Mouse (Mus musculus) adrenal gland, adult 8-10 months (tissue): Measurements from ENCODE around the gene Phkg1. TPM values are rescaled to one million over a fixed set of nuclear protein-coding genes. Genes with fewer than 3 reads are reported as not detected.
"Not testable (repeated sequence)": the region's sequence is repeated elsewhere in the genome, so short reads cannot be mapped to it uniquely, and the experiment has no call there.

Experiments
- DNase-seq: peaks from one replicate; pipeline ENCODE4 v3.0.0; 2022
- total RNA-seq, 4 experiments: library from RNA; stranded (reverse); gene quantifications; 2 replicates each; pipeline ENCODE4 v1.2.4; 2022

Gene Phkg1
- total RNA-seq, 4 experiments from 2014 or later = 0.49 to 2.6 (median 1.1) TPM

- no peak for DNase-seq
Observed at GRCm38 (mm10) chr5:129907775-129908174, 9.4 kb upstream of the Phkg1 start.

DNA sequence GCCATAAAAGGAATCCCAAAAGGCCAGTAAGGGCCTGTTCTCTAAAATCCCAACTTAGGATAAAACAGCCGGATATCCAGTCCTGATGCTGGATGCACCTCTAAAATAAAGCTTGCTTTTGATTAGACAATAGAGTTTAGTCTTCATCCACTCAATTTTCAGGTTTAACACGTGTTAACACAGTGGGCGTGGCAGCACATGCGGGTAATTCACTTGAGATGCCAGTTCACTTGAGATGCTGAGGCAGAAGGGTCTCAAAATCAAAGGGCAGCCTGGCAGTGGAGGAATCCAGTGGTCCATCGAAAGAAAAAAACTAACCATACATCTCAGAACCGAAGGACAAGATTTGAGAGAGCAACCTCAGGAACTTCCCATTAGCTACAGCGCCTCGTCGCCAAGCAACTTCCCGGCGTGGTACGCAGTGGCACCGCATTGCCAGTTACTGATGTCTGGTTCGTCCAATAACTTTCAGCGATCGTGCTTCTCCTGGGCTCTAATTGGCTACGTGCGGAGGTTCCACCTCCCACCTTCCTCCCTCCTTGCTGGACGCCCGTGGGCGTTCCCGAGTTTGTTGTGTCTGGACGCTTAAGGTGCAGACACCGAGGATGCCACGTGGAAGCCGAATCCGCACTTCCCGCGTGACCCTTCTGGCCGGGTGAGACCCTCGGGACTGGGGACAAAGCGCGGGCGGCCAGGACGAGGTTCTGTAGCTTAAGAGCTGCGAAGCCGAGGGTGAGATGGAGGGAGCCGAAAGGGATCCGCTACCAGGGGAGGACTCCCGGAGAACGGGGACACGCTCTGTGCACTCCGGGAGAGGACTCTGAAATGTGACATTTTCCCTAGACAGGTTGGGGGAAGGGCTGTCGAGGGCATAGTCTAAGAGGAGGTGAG, 2.9 kb downstream of the Phkg1 start, which contains the start of gene Zbed5:
Gene Zbed5, plus strand, starts transcription at position 526 of the 891 bp plus-strand sequence.
- peak; percentile 86 for DNase-seq

- not testable (repeated sequence) for DNase-seq
Observed at GRCm38 (mm10) chr5:129890390-129890789, 8.0 kb downstream of the Phkg1 start.

GRCm38 (mm10) chr5:129886911-129887636, 11.3 kb downstream of the Phkg1 start, which contains the start of gene Chchd2:
Chchd2 (minus strand) TSS chr5:129887470.
- peak; percentile 95 for DNase-seq

DNA sequence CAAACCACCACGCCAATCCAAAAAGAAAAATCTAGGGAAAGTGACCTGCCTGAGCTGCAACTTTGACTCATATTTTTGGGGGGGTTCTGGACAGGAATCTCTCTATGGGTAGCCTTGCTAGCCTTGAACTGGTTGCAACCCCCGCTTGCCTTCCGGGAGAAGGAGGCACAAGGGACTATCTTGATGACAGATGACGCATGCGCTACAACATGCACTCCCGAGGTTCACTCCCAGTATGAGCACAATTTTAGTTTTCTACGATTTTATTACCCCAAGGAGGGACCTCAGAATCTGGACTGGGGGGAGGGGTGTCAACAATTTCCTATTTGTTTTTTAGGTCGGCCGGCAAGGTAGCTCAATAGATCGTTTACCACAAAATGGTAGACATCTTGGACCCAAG, 12.1 kb downstream of the Phkg1 start:
- DNase-seq = peak; percentile 47

DNA sequence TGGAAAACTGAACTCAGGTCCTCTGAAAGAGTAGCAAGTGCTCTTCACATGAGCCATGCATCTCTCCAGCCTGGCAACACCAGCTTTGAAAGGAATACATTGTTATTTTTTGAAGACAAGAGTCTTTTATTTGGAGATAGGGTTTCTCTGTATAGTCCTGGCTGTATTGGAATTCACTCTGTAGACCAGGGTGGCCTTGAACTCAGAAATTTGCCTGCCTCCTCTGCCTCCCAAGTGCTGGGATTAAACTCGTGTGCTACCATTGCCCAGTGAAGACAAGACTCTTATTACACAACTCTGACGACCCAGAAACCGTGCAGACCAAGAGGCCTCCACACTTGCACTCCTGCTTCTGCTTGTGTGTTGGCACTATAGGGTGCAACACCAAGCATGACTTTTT, 18.5 kb downstream of the Phkg1 start:
- DNase-seq = no peak

- peak; percentile 88 for DNase-seq
Observed at GRCm38 (mm10) chr5:129878946-129879345, 19.4 kb downstream of the Phkg1 start.

- DNase-seq = no peak
Observed at GRCm38 (mm10) chr5:129877731-129878455, 20.5 kb downstream of the Phkg1 start.

DNA sequence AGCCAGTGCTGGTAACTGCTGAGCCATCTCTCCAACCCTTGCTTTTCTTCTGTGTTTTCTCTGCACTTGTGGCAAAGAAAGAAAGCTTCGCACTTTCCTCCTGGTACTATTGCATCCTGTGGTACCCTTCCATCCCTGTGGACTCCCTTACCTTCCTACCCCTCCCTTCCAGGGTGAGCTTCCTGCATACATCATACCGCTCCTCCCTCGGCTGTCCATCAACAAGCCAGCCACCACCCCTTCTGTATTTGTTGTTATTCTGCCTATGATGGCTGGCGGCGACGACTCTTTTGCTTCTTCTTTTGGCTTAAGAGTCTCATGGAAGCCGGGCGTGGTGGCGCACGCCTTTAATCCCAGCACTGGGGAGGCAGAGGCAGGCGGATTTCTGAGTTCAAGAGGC, 23.3 kb downstream of the Phkg1 start:
- no peak for DNase-seq

DNA sequence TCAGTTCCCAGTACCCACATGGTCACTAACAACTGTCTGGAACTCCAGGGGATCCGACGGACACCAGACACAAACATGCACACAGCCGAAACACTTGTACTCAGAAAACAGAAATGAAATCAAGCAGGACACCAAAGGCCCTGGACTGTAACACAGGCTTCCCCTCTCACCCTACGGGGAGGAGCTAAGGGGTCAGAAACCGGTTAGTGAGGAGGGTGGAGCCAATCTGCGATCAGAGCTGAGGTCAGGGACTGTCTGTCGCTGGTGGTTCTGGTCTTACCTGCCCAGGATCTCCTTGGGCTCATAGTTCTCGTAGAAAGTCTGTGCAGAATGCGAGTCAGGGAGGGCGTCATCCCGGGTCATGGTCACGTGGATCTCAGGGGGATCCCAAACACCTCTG, 24.4 kb downstream of the Phkg1 start:
- no peak for DNase-seq

GRCm38 (mm10) chr5:129871238-129871637, 27.1 kb downstream of the Phkg1 start:
- no peak for DNase-seq

- no peak for DNase-seq
Observed at GRCm38 (mm10) chr5:129869238-129869995, 28.9 kb downstream of the Phkg1 start.

- DNase-seq = no peak
Observed at GRCm38 (mm10) chr5:129865841-129866240, 32.5 kb downstream of the Phkg1 start.

DNA sequence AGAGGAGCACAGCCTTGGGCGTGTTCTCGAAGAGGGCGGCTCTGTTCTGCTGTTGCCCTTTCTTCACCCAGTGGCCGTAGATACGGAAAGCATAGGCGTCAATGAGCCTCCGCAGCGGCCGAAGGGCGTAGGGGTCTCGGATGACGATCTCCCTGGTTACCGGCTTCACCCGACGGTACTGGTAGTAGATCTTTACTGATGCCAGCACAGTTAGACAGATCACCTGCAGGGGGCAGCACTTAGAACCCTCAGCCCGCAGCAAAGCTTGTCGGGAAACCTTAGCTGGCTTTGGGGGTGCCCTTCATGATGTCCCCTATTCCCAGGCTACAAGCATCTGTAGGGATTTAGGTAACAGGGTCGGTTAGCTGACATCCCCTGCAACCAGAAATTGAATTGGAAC, 33.9 kb downstream of the Phkg1 start:
- DNase-seq = no peak

DNA sequence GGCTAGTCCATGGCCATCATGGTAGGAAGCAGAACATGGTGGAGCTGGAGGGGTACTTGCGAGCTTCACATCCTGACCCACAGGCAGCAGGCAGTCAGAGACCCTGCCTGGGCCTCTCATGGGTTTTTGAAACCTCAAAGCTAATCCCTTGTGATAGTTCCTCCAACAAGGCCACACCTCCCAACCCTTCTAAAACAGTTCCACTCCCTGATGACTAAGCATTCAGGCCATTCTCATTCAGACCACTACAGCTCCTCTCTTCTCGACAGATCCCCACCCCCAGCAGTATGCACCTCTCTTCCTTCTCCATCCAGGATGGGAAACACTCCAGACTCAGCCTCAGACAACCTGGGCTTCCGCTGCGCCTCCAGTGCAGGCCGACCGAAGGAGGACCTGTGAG, 36.0 kb downstream of the Phkg1 start:
- no peak for DNase-seq

DNA sequence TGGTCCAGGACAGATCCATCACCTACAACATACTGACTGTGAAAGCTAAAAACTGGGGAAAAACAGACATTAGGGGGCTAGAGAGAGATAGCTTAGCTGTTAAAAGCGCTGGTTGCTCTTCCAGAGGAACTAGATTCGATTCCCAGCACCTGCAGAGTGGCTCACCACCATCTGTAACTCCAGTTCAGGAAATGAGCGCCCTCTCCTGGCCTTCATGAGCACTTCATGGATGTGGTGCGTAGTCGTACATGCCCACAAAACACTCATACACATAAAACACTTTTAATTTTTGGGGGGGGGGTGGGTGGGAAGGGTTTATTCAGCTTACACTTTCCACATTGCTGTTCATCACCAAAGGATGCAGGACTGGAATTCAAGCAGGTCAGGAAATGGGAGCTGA, 41.9 kb downstream of the Phkg1 start:
- DNase-seq = no peak

DNA sequence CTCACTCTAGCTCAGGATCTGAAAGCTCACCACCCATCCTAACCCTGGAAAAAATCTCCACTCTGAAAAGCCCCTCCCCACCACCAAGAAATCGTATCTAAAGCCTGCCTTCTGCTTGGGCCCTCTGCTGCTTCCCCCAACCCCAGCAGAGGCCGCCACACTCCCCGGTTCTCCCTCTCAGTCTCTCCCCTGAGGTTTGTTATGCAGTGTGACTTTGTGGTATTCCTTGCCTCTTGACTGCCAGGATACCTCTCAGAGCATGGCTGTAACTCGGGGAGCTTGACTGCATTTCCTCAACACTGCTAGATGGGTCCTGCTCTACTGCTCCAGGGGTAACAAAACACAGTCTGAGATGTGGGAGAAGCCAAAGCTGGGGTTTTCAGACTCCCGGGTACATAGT, 43.2 kb downstream of the Phkg1 start:
- DNase-seq = no peak

DNA sequence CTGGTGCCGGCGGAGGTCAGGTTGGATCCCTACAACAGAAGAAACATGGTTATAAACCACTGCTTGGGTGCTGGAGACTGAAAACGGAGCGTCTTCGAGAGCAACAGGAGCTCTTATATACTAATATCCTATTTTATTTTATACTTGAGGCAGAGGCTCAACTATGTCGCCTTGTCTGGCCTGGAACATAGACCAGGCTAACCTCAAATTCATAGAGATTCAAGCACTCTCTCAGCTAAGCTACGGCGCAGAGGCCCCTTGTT, 50.9 kb downstream of the Phkg1 start:
- DNase-seq = no peak

GRCm38 (mm10) chr5:129846752-129847557, 51.4 kb downstream of the Phkg1 start, which contains the start of gene Sumf2:
Sumf2 (plus strand) TSS chr5:129846986.
- peak; percentile 94 for DNase-seq

- DNase-seq = no peak
Observed at GRCm38 (mm10) chr5:129844848-129845247, 53.5 kb downstream of the Phkg1 start.
